Mouse (Mus musculus): Measurements from ENCODE around the gene Hmgcll1.

- TF ChIP-seq CTCF (IDR thresholded peaks at IDR 0.05; ENCODE audit: low read depth, low read length), result no peak
- TF ChIP-seq POLR2A (IDR thresholded peaks at IDR 0.05; ENCODE audit: borderline replicate concordance, low read depth, low read length), result no peak
These were observed 119.4 kb downstream of the Hmgcll1 start for GRCm38 (mm10) chr9:76134042-76134441.
